Mouse (Mus musculus) spleen, postnatal 4 days (tissue): ENCODE measurements around the gene Rhbdd2.

Source experiments
- DNase-seq, 2 experiments: peaks; one replicate each; pipeline ENCODE4 v3.0.0; 2022; ENCODE audit warnings: low spot score in 2 of 2

Rhbdd2 gene

GRCm38 (mm10) chr5:135680967-135681545 is 48.6 kb downstream of the Rhbdd2 start:
- no peak for DNase-seq

- DNase-seq = no peak
Observed at GRCm38 (mm10) chr5:135682009-135682408, 49.6 kb downstream of the Rhbdd2 start.

GRCm38 (mm10) chr5:135682942-135683570 is 50.6 kb downstream of the Rhbdd2 start:
- DNase-seq = no peak

GRCm38 (mm10) chr5:135690401-135690800 is 58.0 kb downstream of the Rhbdd2 start:
- DNase-seq = no peak

- no peak for DNase-seq
Observed at GRCm38 (mm10) chr5:135691266-135691665, 58.8 kb downstream of the Rhbdd2 start.

GRCm38 (mm10) chr5:135693281-135693853 is 60.9 kb downstream of the Rhbdd2 start:
- no peak for DNase-seq

GRCm38 (mm10) chr5:135695277-135695721 is 62.9 kb downstream of the Rhbdd2 start:
- no peak for DNase-seq
